Mouse (Mus musculus) liver, embryonic 11.5 days (tissue): ENCODE data around the gene Gm12184. TPM values are rescaled to one million over a fixed set of nuclear protein-coding genes. Genes with fewer than 3 reads are reported as not detected.
A peak's percentile ranks its signal among the peaks of the same experiment; 100 is the strongest.
"Not testable (repeated sequence)": the region's sequence is repeated elsewhere in the genome, so short reads cannot be mapped to it uniquely, and the experiment has no call there.

Experiments used
- ATAC-seq: fragments of 200-750 bp; cut with Nextera tagmentation; replicated peaks from 2 replicates; pipeline ENCODE4 v1.8.0; 2017; ENCODE audit warnings: moderate number of reproducible peaks, mild to moderate bottlenecking, moderate TSS enrichment, moderate library complexity; ENCODE audit not compliant: low FRiP score
- DNase-seq: peaks from one replicate; pipeline ENCODE4 v3.0.0-alpha.2; 2017; ENCODE audit warnings: low spot score
- H3K27ac ChIP-seq: fragments of 300-500 bp; sonication (generic); 2 replicates; pipeline ENCODE4 v1.5.1; 2014; ENCODE audit warnings: mild to moderate bottlenecking, low read depth, low read length, control low read depth
- H3K27me3 ChIP-seq: fragments of 300-500 bp; sonication (generic); replicated peaks from 2 replicates; pipeline ENCODE4 v1.6.1; 2014; ENCODE audit warnings: low read length, mixed read lengths; ENCODE audit not compliant: control insufficient read depth, insufficient read depth
- H3K36me3 ChIP-seq: fragments of 300-500 bp; sonication (generic); 2 replicates; pipeline ENCODE4 v1.6.1; 2014; ENCODE audit warnings: mild to moderate bottlenecking, low read length, moderate library complexity, mixed read lengths; ENCODE audit not compliant: control insufficient read depth, insufficient read depth
- H3K4me1 ChIP-seq: fragments of 300-500 bp; sonication (generic); replicated peaks from 2 replicates; pipeline ENCODE4 v1.6.1; 2014; ENCODE audit warnings: low read length, mixed read lengths; ENCODE audit not compliant: control insufficient read depth, insufficient read depth
- H3K4me2 ChIP-seq: fragments of 300-500 bp; sonication (generic); 2 replicates; pipeline ENCODE4 v1.6.1; 2014; ENCODE audit warnings: mild to moderate bottlenecking, control low read depth, moderate library complexity
- H3K4me3 ChIP-seq: fragments of 300-500 bp; sonication (generic); 2 replicates; pipeline ENCODE4 v1.5.1; 2014; ENCODE audit warnings: low read depth, low read length, control low read depth
- H3K9ac ChIP-seq: fragments of 300-500 bp; sonication (generic); 2 replicates; pipeline ENCODE4 v1.6.1; 2014; ENCODE audit warnings: low read depth, low read length, control low read depth
- H3K9me3 ChIP-seq: fragments of 300-500 bp; sonication (generic); 2 replicates; pipeline ENCODE4 v1.6.1; 2016; ENCODE audit warnings: low read length, inconsistent platforms, mixed read lengths; ENCODE audit not compliant: control insufficient read depth
- WGBS: fragments of 180-500 bp; shearing (Covaris S2); extraction: QIAGEN DNeasy Blood & Tissue Kit; methylation state at CpG from one replicate; pipeline ENCODE4 v1.1.7; 2014; 5-methylcytosine and 5-hydroxymethylcytosine counted together
- polyA plus RNA-seq: library from polyadenylated mRNA; unstranded; fragments of >200 nt; fragmentation: Nextera tagmentation; extraction: Ambion mirVana; gene quantifications from 2 replicates; pipeline ENCODE4 v1.2.1, GENCODE M21; 2014

The Gm12184 gene
- polyA plus RNA-seq, 1 experiment from 2014 or later, result 7.6 TPM

- no peak for ATAC-seq
- WGBS, result 79% methylated on average over 4 of the region's 4 CpGs
- Histone ChIP-seq H3K27ac (no peak overlapping the region), H3K36me3 (no peaks in the 10 kb centered on the region), H3K9ac (no peak overlapping the region), H3K4me2 (peak overlapping the region; percentile 95), H3K4me3 (peak overlapping the region; percentile 64), H3K4me1 (peaks cover 16% of the 10 kb centered on the region; the same call in 1 of the 2 replicates), H3K9me3 (no peaks in the 10 kb centered on the region; the same call in 1 of the 2 replicates), H3K27me3 (peaks cover 8% of the 10 kb centered on the region)
- no peak for DNase-seq
Measured at GRCm38 (mm10) chr11:48852190-48852589, 25.7 kb upstream of the Gm12184 start.

DNA sequence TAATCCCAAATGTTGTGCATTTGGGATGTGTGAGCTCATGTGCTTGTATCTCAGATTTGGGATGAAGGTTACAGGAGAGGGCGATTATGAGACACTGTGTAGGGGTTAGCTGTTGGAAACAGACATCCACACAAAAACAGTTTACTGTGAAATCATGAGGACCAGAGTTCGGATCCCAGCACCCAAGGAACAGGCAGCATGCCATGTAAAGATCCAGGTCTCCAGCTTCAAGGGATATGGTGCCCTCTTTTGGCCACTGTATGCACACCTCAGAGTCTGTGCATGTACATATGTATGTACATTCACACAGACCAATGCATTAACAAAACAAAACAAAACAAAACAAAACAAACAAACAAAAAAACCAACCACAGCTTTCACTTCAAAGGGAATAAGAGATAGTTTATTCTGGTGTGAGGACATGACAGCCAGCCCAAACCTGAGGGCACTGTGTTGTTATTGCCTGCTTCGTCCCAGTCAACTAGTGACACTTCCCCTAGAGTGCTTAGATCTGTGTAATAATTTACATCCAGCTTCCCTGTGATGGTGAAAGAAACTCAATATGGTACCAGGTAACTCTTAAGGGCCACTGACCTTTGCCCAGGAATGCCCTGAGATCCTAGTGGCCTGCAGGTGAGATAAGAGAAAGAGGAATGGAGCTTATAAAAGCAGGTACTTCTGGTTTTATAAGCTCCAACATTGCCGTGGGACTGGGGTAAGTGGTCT is 25.0 kb upstream of the Gm12184 start:
- Histone ChIP-seq H3K36me3 (no peaks in the 10 kb centered on the region), H3K27me3 (peaks cover 8% of the 10 kb centered on the region), H3K4me1 (peaks cover 16% of the 10 kb centered on the region; the same call in 1 of the 2 replicates), H3K4me3 (no peak overlapping the region), H3K9ac (no peak overlapping the region), H3K9me3 (no peaks in the 10 kb centered on the region; the same call in 1 of the 2 replicates), H3K4me2 (no peak overlapping the region), H3K27ac (no peak overlapping the region)
- DNase-seq (no peak), ATAC-seq (no peak)
- WGBS, result 74% methylated on average over 4 of the region's 4 CpGs

GRCm38 (mm10) chr11:48850240-48850639 is 23.8 kb upstream of the Gm12184 start:
- no peak overlapping the region for H3K27ac ChIP-seq
- ATAC-seq (no peak), DNase-seq (no peak)
- no peaks in the 10 kb centered on the region; the same call in 1 of the 2 replicates for H3K9me3 ChIP-seq
- peaks cover 16% of the 10 kb centered on the region; the same call in 1 of the 2 replicates for H3K4me1 ChIP-seq
- H3K36me3 ChIP-seq, result no peaks in the 10 kb centered on the region
- peaks cover 8% of the 10 kb centered on the region for H3K27me3 ChIP-seq
- WGBS, result 48% methylated on average over 2 of the region's 2 CpGs
- no peak overlapping the region for H3K9ac ChIP-seq
- H3K4me3 ChIP-seq, result no peak overlapping the region
- H3K4me2 ChIP-seq, result no peak overlapping the region

GRCm38 (mm10) chr11:48846881-48847280 is 20.4 kb upstream of the Gm12184 start:
- Histone ChIP-seq H3K4me1 (0 out of 2 replicates have a peak, but pooled peaks cover 3% of the 10 kb centered on the region), H3K27me3 (peaks cover 8% of the 10 kb centered on the region), H3K27ac (no peak overlapping the region), H3K9me3 (no peaks in the 10 kb centered on the region; the same call in 1 of the 2 replicates), H3K9ac (no peak overlapping the region), H3K4me2 (no peak overlapping the region), H3K4me3 (no peak overlapping the region), H3K36me3 (no peaks in the 10 kb centered on the region)
- DNase-seq (no peak), ATAC-seq (no peak)
- WGBS, result 63% methylated on average over 5 of the region's 5 CpGs

DNA sequence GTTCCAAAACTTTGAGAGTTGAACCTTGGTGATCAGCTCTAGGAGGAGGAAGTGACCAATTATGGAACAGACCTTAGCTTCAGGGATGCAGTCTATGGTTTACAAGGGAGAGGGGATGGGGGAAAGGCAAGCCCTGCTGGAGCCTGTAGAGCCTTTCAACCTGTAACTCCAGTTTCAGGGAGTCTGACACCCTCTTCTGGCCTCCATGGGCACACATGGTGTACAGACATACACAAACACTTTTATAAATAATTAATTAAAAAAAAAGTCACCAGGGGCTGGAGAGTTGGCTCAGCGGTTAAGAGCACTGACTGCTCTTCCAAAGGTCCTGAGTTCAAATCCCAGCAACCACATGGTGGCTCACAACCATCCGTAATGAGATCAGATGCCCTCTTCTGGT is 19.9 kb upstream of the Gm12184 start:
- H3K27ac ChIP-seq, H3K9me3 ChIP-seq, H3K27me3 ChIP-seq, H3K4me1 ChIP-seq, DNase-seq, H3K36me3 ChIP-seq, H3K4me2 ChIP-seq, H3K4me3 ChIP-seq, H3K9ac ChIP-seq, ATAC-seq: not testable (repeated sequence)
- WGBS, result 78% methylated on average over 2 of the region's 2 CpGs

DNA sequence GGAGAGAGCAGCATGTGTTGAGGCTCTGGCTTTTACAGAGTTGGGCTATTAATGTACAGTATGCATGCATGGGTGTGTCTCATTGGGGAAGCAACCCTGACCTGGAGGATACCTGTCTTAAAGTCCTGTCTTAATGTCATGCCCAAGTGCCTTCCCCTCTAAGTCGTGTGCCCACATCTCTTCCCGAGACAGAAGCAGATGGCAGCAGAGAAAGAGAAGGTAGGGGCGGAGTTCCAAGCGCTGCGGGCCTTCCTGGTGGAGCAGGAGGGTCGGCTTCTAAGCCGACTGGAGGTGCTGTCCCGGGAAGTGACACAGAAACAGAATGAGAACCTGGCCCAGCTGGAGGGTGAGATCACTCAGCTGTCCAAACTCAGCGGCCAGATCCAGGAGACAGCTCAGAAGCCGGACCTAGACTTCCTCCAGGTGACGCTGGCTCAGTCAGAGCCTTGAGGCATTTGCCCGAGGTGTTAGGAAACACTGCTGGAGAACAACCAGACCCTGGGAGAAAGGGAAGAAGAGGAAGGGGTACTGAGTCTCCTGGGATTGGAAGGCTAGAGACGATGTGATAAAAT is 18.9 kb upstream of the Gm12184 start:
- ATAC-seq, result no peak
- no peaks in the 10 kb centered on the region for H3K36me3 ChIP-seq
- H3K4me1 ChIP-seq, result 0 out of 2 replicates have a peak, but pooled peaks cover 3% of the 10 kb centered on the region
- DNase-seq, result no peak
- H3K4me2 ChIP-seq, result no peak overlapping the region
- H3K9me3 ChIP-seq, result no peaks in the 10 kb centered on the region
- H3K27ac ChIP-seq, result no peak overlapping the region
- peaks cover 8% of the 10 kb centered on the region for H3K27me3 ChIP-seq
- H3K4me3 ChIP-seq, result no peak overlapping the region
- 39% methylated on average over 13 of the region's 13 CpGs for WGBS
- H3K9ac ChIP-seq, result no peak overlapping the region

- Histone ChIP-seq H3K4me2 (no peak overlapping the region), H3K9ac (no peak overlapping the region), H3K27ac (no peak overlapping the region), H3K9me3 (no peaks in the 10 kb centered on the region), H3K36me3 (no peaks in the 10 kb centered on the region), H3K4me1 (no peaks in the 10 kb centered on the region), H3K27me3 (no peaks in the 10 kb centered on the region; the same call in 1 of the 2 replicates), H3K4me3 (no peak overlapping the region)
- ATAC-seq (no peak), DNase-seq (no peak)
- WGBS, result 69% methylated on average over 6 of the region's 6 CpGs
Measured at GRCm38 (mm10) chr11:48844309-48844708, 17.9 kb upstream of the Gm12184 start.

- Histone ChIP-seq H3K9me3 (no peaks in the 10 kb centered on the region), H3K4me1 (peaks cover 5% of the 10 kb centered on the region), H3K4me2 (no peak overlapping the region), H3K27ac (no peak overlapping the region), H3K4me3 (no peak overlapping the region), H3K36me3 (no peaks in the 10 kb centered on the region), H3K27me3 (no peaks in the 10 kb centered on the region), H3K9ac (no peak overlapping the region)
- 77% methylated on average over 11 of the region's 11 CpGs for whole genome bisulfite sequencing
- DNase-seq (no peak), ATAC-seq (no peak)
Measured at GRCm38 (mm10) chr11:48843202-48843601, 16.7 kb upstream of the Gm12184 start.

DNA sequence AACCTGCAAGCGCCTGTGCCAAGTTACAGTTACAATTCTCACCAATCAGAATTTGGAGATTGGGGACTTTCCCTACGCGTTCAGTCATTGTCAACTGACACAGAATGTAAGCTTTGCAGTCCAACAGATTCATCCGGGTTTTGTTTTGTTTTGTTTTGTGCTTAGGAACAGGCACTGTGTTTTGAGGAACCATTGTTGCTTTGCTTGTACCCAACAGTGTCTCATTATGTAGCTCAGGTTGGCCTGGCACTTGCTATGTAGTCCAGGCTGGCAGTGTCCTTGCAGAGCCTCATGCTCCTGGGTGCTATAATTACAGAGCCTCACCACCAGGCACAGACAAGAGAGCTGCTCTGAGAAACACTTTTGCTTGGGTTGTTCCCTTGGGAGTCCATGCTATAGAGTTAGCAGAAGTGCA is 15.9 kb upstream of the Gm12184 start:
- no peak for ATAC-seq
- Histone ChIP-seq H3K9ac (no peak overlapping the region), H3K4me3 (no peak overlapping the region), H3K36me3 (no peaks in the 10 kb centered on the region), H3K9me3 (no peaks in the 10 kb centered on the region), H3K27me3 (no peaks in the 10 kb centered on the region), H3K27ac (no peak overlapping the region), H3K4me1 (peaks cover 7% of the 10 kb centered on the region), H3K4me2 (no peak overlapping the region)
- DNase-seq, result no peak
- WGBS, result 73% methylated on average over 4 of the region's 4 CpGs
